Mouse (Mus musculus) midbrain, postnatal 0 days (tissue): ENCODE data around the gene Senp7. TPM values are rescaled to one million over a fixed set of nuclear protein-coding genes. Genes with fewer than 3 reads are reported as not detected.
A peak's percentile ranks its signal among the peaks of the same experiment; 100 is the strongest.

Source experiments
- ATAC-seq: fragments of 200-750 bp; cut with Nextera tagmentation; 2 replicates; pipeline ENCODE4 v1.8.0; 2017; ENCODE audit warnings: moderate number of reproducible peaks, mild to moderate bottlenecking, moderate TSS enrichment, moderate library complexity; ENCODE audit not compliant: low FRiP score
- DNase-seq: peaks from one replicate; pipeline ENCODE4 v3.0.0-alpha.2; 2015; ENCODE audit warnings: low spot score
- H3K27ac ChIP-seq: fragments of 300-500 bp; sonication (generic); 2 replicates; pipeline ENCODE4 v1.5.1; 2014; ENCODE audit warnings: low read depth, mild to moderate bottlenecking, low read length, mixed read lengths
- H3K27me3 ChIP-seq: fragments of 300-500 bp; sonication (generic); 2 replicates; pipeline ENCODE4 v1.6.1; 2014; ENCODE audit warnings: low read length, control low read depth, mixed read lengths; ENCODE audit not compliant: insufficient read depth
- H3K36me3 ChIP-seq: fragments of 300-500 bp; sonication (generic); 2 replicates; pipeline ENCODE4 v1.6.1; 2014; ENCODE audit warnings: low read length, control low read depth, mixed read lengths; ENCODE audit not compliant: insufficient read depth
- H3K4me1 ChIP-seq: fragments of 300-500 bp; sonication (generic); 2 replicates; pipeline ENCODE4 v1.6.1; 2014; ENCODE audit warnings: mild to moderate bottlenecking, control low read depth, antibody characterized with exemption, low read length, mixed read lengths; ENCODE audit not compliant: insufficient read depth
- H3K4me2 ChIP-seq: fragments of 300-500 bp; sonication (generic); 2 replicates; pipeline ENCODE4 v1.6.1; 2014; ENCODE audit warnings: low read depth, mild to moderate bottlenecking, low read length, mixed read lengths; ENCODE audit not compliant: poor library complexity, severe bottlenecking
- H3K4me3 ChIP-seq: fragments of 300-500 bp; sonication (generic); 2 replicates; pipeline ENCODE4 v1.5.1; 2014; ENCODE audit warnings: low read depth, mild to moderate bottlenecking, low read length, moderate library complexity
- H3K9ac ChIP-seq: fragments of 300-500 bp; sonication (generic); replicated peaks from 2 replicates; pipeline ENCODE4 v1.6.1; 2014; ENCODE audit warnings: mild to moderate bottlenecking, low read length, moderate library complexity, mixed read lengths; ENCODE audit not compliant: poor library complexity, severe bottlenecking
- H3K9me3 ChIP-seq: fragments of 300-500 bp; sonication (generic); 2 replicates; pipeline ENCODE4 v1.6.1; 2016; ENCODE audit warnings: low read length, control low read depth
- CTCF ChIP-seq: IDR thresholded peaks from 2 replicates; pipeline ENCODE4 v1.5.1; 2016; ENCODE audit warnings: antibody characterized with exemption, mild to moderate bottlenecking
- WGBS: fragments of 180-500 bp; shearing (Covaris S2); extraction: QIAGEN DNeasy Blood & Tissue Kit; methylation state at CpG from one replicate; pipeline ENCODE4 v1.1.7; 2014; 5-methylcytosine and 5-hydroxymethylcytosine counted together
- polyA plus RNA-seq: library from polyadenylated mRNA; unstranded; fragments of >200 nt; fragmentation: Nextera tagmentation; extraction: Ambion mirVana; gene quantifications from 2 replicates; pipeline ENCODE4 v1.2.1, GENCODE M21; 2015
- total RNA-seq: library from RNA; depleted of rRNA; stranded (reverse); fragments of >200 nt; gene quantifications from 2 replicates; pipeline ENCODE4 v1.2.3, GENCODE M21; 2014

Gene Senp7
- total and polyA plus RNA-seq, 2 experiments from 2014 or later: 26.7 to 34.7 TPM

- H3K4me3 ChIP-seq: no peak overlapping the region
- H3K27ac ChIP-seq: no peak overlapping the region
- 78% methylated on average over 7 of the region's 7 CpGs for WGBS
- no peak for ATAC-seq
- H3K4me2 ChIP-seq: no peak overlapping the region
- H3K9ac ChIP-seq: no peak overlapping the region
- TF ChIP-seq CTCF: no peak
- no peaks in the 10 kb centered on the region; the same call in 1 of the 2 replicates for H3K27me3 ChIP-seq
- DNase-seq: no peak
- H3K36me3 ChIP-seq: no peaks in the 10 kb centered on the region
- H3K9me3 ChIP-seq: no peaks in the 10 kb centered on the region
- no peaks in the 10 kb centered on the region for H3K4me1 ChIP-seq
These were observed 14.0 kb downstream of the Senp7 start for GRCm38 (mm10) chr16:56061995-56062594.

- no peak overlapping the region for H3K4me3 ChIP-seq
- H3K9me3 ChIP-seq: no peaks in the 10 kb centered on the region
- TF ChIP-seq CTCF: no peak
- H3K27ac ChIP-seq: no peak overlapping the region
- ATAC-seq: no peak
- H3K4me1 ChIP-seq: no peaks in the 10 kb centered on the region
- H3K4me2 ChIP-seq: no peak overlapping the region
- 43% methylated on average over 11 of the region's 11 CpGs for WGBS
- DNase-seq: no peak
- no peaks in the 10 kb centered on the region for H3K36me3 ChIP-seq
- no peak overlapping the region for H3K9ac ChIP-seq
- no peaks in the 10 kb centered on the region; the same call in 1 of the 2 replicates for H3K27me3 ChIP-seq
These were observed 14.8 kb downstream of the Senp7 start for GRCm38 (mm10) chr16:56062981-56063380.

- no peak overlapping the region for H3K27ac ChIP-seq
- no peaks in the 10 kb centered on the region for H3K4me1 ChIP-seq
- peak; percentile 92 for DNase-seq
- WGBS: 2% methylated on average over 20 of the region's 20 CpGs
- no peaks in the 10 kb centered on the region for H3K36me3 ChIP-seq
- peak; percentile 87 for TF ChIP-seq CTCF
- H3K27me3 ChIP-seq: no peaks in the 10 kb centered on the region; the same call in 1 of the 2 replicates
- H3K4me2 ChIP-seq: peak overlapping the region; percentile 47
- peak overlapping the region; percentile 25 for H3K4me3 ChIP-seq
- H3K9ac ChIP-seq: peak overlapping the region; percentile 42; the same call in 1 of the 2 replicates
- no peaks in the 10 kb centered on the region for H3K9me3 ChIP-seq
- peak; percentile 94 for ATAC-seq
These were observed 16.3 kb downstream of the Senp7 start for GRCm38 (mm10) chr16:56064334-56064990.

- ATAC-seq (no peak), DNase-seq (no peak)
- H3K4me3 ChIP-seq: no peak overlapping the region
- no peak for TF ChIP-seq CTCF
- H3K9me3 ChIP-seq: no peaks in the 10 kb centered on the region
- no peaks in the 10 kb centered on the region for H3K36me3 ChIP-seq
- H3K9ac ChIP-seq: no peak overlapping the region
- H3K4me1 ChIP-seq: no peaks in the 10 kb centered on the region
- H3K27ac ChIP-seq: no peak overlapping the region
- H3K27me3 ChIP-seq: no peaks in the 10 kb centered on the region
- WGBS: 25% methylated on average over 8 of the region's 8 CpGs
- H3K4me2 ChIP-seq: no peak overlapping the region
These were observed 18.0 kb downstream of the Senp7 start for GRCm38 (mm10) chr16:56066113-56066512.

GRCm38 (mm10) chr16:56068523-56069070, 20.5 kb downstream of the Senp7 start:
- H3K36me3 ChIP-seq: no peaks in the 10 kb centered on the region
- H3K27ac ChIP-seq: no peak overlapping the region
- no peak for TF ChIP-seq CTCF
- H3K4me1 ChIP-seq: no peaks in the 10 kb centered on the region
- no peak for DNase-seq
- WGBS: 90% methylated on average over 6 of the region's 6 CpGs
- H3K27me3 ChIP-seq: no peaks in the 10 kb centered on the region
- ATAC-seq: no peak
- no peak overlapping the region for H3K4me3 ChIP-seq
- H3K4me2 ChIP-seq: no peak overlapping the region
- H3K9ac ChIP-seq: no peak overlapping the region
- no peaks in the 10 kb centered on the region for H3K9me3 ChIP-seq
